Mouse (Mus musculus): ENCODE measurements around the gene Flt1. TPM values are rescaled to one million over a fixed set of nuclear protein-coding genes. Genes with fewer than 3 reads are reported as not detected.
"Not testable (repeated sequence)": the region's sequence is repeated elsewhere in the genome, so short reads cannot be mapped to it uniquely, and the experiment has no call there.

The Flt1 gene
- polyA plus RNA-seq, 1 experiment: 15.6 TPM

DNA sequence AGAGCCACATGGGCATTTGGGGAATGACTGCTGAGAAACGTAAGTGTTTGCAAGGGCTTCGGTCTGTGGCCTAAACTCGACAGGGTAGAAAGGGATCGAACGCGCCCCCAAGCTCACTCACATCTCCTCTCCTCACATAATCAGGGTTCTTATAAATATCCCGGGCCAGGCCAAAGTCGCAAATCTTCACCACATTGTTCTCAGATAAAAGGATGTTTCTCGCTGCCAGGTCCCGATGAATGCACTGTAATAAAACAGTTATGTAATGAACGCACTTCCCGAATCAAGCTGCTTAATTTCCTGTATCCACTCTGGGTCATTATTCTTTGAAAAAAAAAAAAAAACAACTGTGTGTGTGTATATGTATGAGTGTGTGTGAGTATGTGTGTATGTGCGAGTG, 145.6 kb downstream of the Flt1 start:
- peak overlapping the region; percentile 97 for H3K27ac ChIP-seq (replicated peaks; ENCODE audit: low read depth, low read length)
- H3K4me1 ChIP-seq (ENCODE audit: control insufficient read depth, insufficient read depth, insufficient read length, low read length): peaks cover 10% of the 10 kb centered on the region
- no peak overlapping the region; the same call in 1 of the 2 replicates for H3K4me3 ChIP-seq (ENCODE audit: insufficient read depth, low read depth, low read length)

DNA sequence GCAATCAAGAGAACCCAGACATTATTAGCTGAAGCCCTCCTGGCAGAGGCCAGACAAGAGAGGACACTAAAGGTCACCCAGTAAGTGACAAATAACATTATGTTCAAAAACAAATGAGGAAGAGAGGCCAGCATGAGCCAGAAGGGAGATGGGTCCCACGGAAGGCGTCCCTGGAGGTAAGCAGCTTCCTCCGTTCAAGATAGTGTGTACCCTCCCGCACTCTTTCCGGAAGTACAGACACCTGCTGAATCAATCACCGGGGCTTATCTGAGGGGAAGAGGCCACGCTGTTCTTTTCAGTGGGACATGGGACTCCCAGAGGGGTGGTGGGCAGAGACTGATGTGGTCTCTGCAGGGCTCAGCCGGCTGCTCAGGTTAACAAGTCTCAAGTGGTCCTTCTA, 146.1 kb downstream of the Flt1 start:
- peak overlapping the region; percentile 97 for H3K27ac ChIP-seq (replicated peaks; ENCODE audit: low read depth, low read length)
- no peak overlapping the region; the same call in 1 of the 2 replicates for H3K4me3 ChIP-seq (ENCODE audit: insufficient read depth, low read depth, low read length)
- H3K4me1 ChIP-seq (ENCODE audit: control insufficient read depth, insufficient read depth, insufficient read length, low read length): peaks cover 8% of the 10 kb centered on the region

GRCm38 (mm10) chr5:147579148-147579547, 146.7 kb downstream of the Flt1 start:
- H3K27ac ChIP-seq (replicated peaks; ENCODE audit: low read depth, low read length): peak overlapping the region; percentile 45
- H3K4me3 ChIP-seq (ENCODE audit: insufficient read depth, low read depth, low read length): no peak overlapping the region

DNA sequence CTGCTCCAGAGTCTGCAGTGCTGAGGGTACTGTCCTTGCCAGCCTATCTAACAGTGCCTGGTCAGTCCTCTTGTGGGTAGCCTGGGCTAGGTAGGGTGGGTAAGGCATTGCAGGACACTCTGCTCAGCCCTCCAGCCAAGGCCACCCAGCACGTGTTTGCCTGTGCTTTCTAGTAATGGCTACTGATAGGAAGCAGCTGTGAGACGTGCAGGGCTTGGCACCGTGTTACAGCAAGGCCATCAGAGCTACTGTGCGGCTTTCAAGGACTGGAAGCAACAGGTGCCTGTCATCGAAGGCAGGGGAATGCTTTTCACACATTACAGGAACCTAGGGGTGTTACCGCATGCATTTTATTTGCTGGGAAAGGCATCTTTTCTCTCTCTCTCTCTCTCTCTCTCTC, 148.8 kb downstream of the Flt1 start:
- no peak overlapping the region for H3K4me3 ChIP-seq (ENCODE audit: insufficient read depth, low read depth, low read length)
- H3K4me1 ChIP-seq (ENCODE audit: control insufficient read depth, insufficient read depth, insufficient read length, low read length): peaks cover 3% of the 10 kb centered on the region; the same call in 1 of the 2 replicates
- no peak overlapping the region; the same call in 1 of the 2 replicates for H3K27ac ChIP-seq (replicated peaks; ENCODE audit: low read depth, low read length)

More at GRCm38 (mm10) chr5:147579148-147579547, 146.7 kb downstream of the Flt1 start:
- H3K4me1 ChIP-seq (ENCODE audit: control insufficient read depth, insufficient read depth, insufficient read length, low read length): peaks cover 3% of the 10 kb centered on the region

DNA sequence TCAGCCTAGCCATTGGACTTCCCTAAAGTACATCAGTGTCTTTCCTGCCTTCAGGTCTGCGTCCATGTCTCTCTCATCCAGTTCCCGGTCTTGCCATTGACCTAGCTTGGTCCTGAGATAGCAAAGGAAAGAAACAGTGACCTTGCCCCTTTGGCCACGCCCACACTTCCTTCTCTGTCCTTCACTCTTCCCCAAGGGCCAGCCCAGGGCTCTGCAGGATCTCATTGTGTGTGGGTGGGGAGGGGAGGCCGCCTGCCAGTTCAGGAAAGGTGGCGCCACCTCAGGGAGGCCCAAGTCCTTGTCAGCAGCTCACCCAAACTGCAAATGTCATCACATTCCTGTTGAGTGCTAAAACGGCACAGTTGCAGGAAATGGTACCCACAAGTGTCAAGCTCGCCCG, 151.3 kb downstream of the Flt1 start:
- 0 out of 2 replicates have a peak overlapping the region, but pooled peaks have one; percentile 21 for H3K27ac ChIP-seq (replicated peaks; ENCODE audit: low read depth, low read length)
- H3K4me1 ChIP-seq (ENCODE audit: control insufficient read depth, insufficient read depth, insufficient read length, low read length): no peaks in the 10 kb centered on the region
- no peak overlapping the region for H3K4me3 ChIP-seq (ENCODE audit: insufficient read depth, low read depth, low read length)

- Histone ChIP-seq H3K4me3 (ENCODE audit: insufficient read depth, low read depth, low read length) (no peak overlapping the region), H3K27ac (replicated peaks; ENCODE audit: low read depth, low read length) (no peak overlapping the region), H3K4me1 (ENCODE audit: control insufficient read depth, insufficient read depth, insufficient read length, low read length) (no peaks in the 10 kb centered on the region)
These were observed 152.3 kb downstream of the Flt1 start for GRCm38 (mm10) chr5:147573555-147573954.

- Histone ChIP-seq H3K27ac (replicated peaks; ENCODE audit: low read depth, low read length) (no peak overlapping the region), H3K4me3 (ENCODE audit: insufficient read depth, low read depth, low read length) (no peak overlapping the region), H3K4me1 (ENCODE audit: control insufficient read depth, insufficient read depth, insufficient read length, low read length) (no peaks in the 10 kb centered on the region)
These were observed 153.1 kb downstream of the Flt1 start for GRCm38 (mm10) chr5:147572695-147573094.

DNA sequence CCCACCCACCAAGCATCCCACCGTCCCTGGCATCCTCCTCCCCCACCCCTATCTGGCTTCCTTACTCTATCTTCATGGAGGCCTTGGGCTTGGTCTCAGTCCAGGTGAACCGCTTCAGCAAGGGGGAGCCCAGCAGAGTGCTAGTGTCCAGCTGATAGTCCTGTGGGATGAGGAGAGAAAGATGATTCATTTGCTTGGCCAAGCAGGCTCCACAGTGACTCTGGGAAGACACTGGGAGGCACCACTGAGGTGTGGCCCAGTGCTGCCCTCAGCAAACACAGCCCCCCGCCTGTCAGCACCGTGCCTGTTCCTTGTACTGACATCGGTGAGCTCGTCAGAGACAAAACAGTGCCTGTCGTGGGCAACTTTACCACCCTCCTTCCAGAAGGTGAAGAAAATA, 159.5 kb downstream of the Flt1 start:
- Histone ChIP-seq H3K4me1 (ENCODE audit: control insufficient read depth, insufficient read depth, insufficient read length, low read length) (0 out of 2 replicates have a peak, but pooled peaks cover 4% of the 10 kb centered on the region), H3K4me3 (ENCODE audit: insufficient read depth, low read depth, low read length) (no peak overlapping the region), H3K27ac (replicated peaks; ENCODE audit: low read depth, low read length) (no peak overlapping the region)

GRCm38 (mm10) chr5:147565444-147565843, 160.4 kb downstream of the Flt1 start:
- H3K4me1 ChIP-seq (ENCODE audit: control insufficient read depth, insufficient read depth, insufficient read length, low read length): 0 out of 2 replicates have a peak, but pooled peaks cover 4% of the 10 kb centered on the region
- no peak overlapping the region for H3K27ac ChIP-seq (replicated peaks; ENCODE audit: low read depth, low read length)
- H3K4me3 ChIP-seq (ENCODE audit: insufficient read depth, low read depth, low read length): no peak overlapping the region

- H3K4me1 ChIP-seq (ENCODE audit: control insufficient read depth, insufficient read depth, insufficient read length, low read length): 0 out of 2 replicates have a peak, but pooled peaks cover 4% of the 10 kb centered on the region
- H3K27ac ChIP-seq (replicated peaks; ENCODE audit: low read depth, low read length): no peak overlapping the region
- H3K4me3 ChIP-seq (ENCODE audit: insufficient read depth, low read depth, low read length): peak overlapping the region; percentile 20; the same call in 1 of the 2 replicates
These were observed 161.6 kb downstream of the Flt1 start for GRCm38 (mm10) chr5:147564140-147564590.

DNA sequence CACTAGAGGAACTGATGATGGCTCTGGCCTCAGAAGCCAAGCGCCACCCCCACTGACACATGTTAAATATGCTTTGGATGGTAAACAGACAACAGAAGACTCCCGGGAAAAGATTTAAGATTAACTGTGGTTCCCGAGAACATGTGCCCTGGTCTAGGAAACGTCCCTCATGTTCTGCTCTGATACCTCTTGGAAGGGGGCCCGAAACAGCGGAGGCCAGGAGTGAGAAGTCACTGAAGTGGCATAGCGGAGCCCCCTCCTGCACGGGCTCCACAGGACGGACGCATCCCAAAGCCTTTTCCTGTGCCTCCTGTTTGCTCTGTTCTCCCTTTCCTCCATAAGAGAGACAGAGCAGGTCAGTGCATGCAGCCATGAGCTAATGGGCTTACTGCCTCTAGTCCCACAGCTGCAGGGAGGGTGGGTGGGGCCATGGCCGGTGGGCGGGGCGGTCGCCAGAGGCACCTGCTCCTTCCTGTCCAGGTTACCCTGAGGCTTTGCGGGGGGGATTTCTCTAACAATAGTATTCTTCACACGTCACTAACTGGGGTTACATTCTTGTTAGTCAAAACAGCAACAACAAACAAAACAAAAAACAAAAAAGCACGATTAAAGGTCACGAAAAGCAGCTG, 162.2 kb downstream of the Flt1 start:
- Histone ChIP-seq H3K4me1 (ENCODE audit: control insufficient read depth, insufficient read depth, insufficient read length, low read length) (0 out of 2 replicates have a peak, but pooled peaks cover 4% of the 10 kb centered on the region), H3K4me3 (ENCODE audit: insufficient read depth, low read depth, low read length) (0 out of 2 replicates have a peak overlapping the region, but pooled peaks have one; percentile 20), H3K27ac (replicated peaks; ENCODE audit: low read depth, low read length) (no peak overlapping the region)

DNA sequence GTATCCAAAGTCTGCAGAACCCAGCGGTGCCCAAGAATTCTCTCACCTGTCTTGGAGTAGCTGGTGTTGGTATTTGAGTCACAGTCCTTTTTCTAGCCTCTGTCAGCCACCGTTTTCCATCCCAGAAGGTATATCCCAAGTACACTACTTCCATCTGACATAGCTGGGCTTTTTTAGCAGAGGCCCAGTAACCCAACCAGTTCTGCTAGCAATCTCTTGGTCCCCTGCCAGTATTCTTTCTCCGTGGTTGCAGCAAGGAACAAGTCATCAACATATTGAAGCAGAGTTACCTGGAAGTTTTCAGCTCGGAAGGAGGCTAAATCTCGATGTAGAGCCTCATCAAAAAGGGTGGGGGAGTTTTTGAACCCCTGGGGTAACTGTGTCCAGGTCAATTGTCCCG, 168.2 kb downstream of the Flt1 start:
- not testable (repeated sequence) for H3K4me1 ChIP-seq (ENCODE audit: control insufficient read depth, insufficient read depth, insufficient read length, low read length); H3K27ac ChIP-seq (replicated peaks; ENCODE audit: low read depth, low read length); H3K4me3 ChIP-seq (ENCODE audit: insufficient read depth, low read depth, low read length)

DNA sequence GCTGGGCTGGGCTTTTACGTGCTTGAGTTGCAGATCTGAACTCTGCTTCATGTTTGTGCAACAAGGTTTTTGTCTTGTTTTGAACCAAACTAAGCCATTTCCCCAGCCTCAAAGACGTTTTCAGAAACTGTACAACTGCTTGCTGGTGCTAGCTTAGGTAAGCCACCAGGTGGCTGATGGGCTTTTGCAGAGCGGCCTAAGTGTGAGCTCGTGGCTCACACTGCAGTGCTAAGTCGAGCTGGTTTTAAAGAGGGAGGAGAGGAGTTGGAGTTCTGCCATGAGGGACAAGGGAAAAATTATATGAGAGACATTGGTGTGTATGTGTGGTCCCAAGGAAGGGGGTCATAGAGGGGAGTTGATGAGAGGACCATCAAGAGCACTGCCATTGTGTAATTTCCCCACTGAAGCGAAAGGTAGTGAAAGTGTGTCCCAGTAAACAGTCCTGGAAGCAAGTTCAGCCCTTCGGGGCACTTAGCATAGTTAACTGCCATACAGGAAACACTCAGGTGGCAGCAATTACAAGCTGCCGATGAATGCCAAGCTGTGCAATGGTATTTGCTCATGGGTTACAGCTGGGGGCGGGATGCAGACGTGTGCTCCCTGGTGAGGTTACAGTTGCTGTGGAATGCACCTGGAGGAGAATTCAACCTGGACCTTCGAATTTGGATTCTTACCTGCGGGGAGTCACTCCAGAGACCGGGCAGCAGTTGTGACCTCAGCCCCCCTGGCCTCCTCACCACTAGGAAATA, 173.8 kb downstream of the Flt1 start:
- Histone ChIP-seq H3K4me3 (ENCODE audit: insufficient read depth, low read depth, low read length) (no peak overlapping the region), H3K4me1 (ENCODE audit: control insufficient read depth, insufficient read depth, insufficient read length, low read length) (no peaks in the 10 kb centered on the region), H3K27ac (replicated peaks; ENCODE audit: low read depth, low read length) (no peak overlapping the region)

GRCm38 (mm10) chr5:147549016-147549755, 176.6 kb downstream of the Flt1 start:
- H3K4me1 ChIP-seq (ENCODE audit: control insufficient read depth, insufficient read depth, insufficient read length, low read length): no peaks in the 10 kb centered on the region
- no peak overlapping the region for H3K27ac ChIP-seq (replicated peaks; ENCODE audit: low read depth, low read length)
- no peak overlapping the region for H3K4me3 ChIP-seq (ENCODE audit: insufficient read depth, low read depth, low read length)

DNA sequence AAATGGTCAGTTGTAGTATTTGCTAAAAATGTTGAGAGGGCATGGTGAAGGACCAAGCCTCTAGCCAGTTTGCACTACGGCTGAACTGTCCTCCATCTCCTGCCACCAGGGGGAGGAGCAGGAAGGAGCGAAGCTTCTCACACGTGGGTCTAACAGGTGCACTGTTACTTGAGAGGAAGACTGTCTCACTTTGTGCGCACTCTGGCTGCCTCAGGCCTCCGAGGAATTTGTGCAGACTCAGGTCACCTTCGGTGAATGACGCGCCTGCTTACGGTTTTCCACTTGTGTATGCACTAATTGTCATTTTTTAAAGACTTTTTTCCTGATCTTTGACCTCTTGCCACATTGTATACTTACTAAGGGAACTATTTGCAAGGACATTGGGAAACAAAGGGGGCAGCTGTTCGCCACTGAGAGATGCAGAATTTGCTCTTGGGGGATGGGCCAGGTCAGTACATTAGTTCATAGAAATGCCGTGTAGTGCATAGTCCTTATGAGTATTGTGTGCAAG, 180.0 kb downstream of the Flt1 start:
- no peak overlapping the region for H3K27ac ChIP-seq (replicated peaks; ENCODE audit: low read depth, low read length)
- H3K4me3 ChIP-seq (ENCODE audit: insufficient read depth, low read depth, low read length): no peak overlapping the region

More for the DNA sequence above, 180.0 kb downstream of the Flt1 start:
- H3K4me1 ChIP-seq (ENCODE audit: control insufficient read depth, insufficient read depth, insufficient read length, low read length): no peaks in the 10 kb centered on the region

All from brown adipose tissue, adult 24 weeks (tissue).